Mouse (Mus musculus) skeletal muscle tissue, adult 2 months (tissue): Measurements from ENCODE around the gene Slc28a1.
"Not testable (repeated sequence)": the region's sequence is repeated elsewhere in the genome, so short reads cannot be mapped to it uniquely, and the experiment has no call there.

Experiments used
- DNase-seq: peaks from one replicate; pipeline ENCODE4 v3.0.0-alpha.2; 2012; ENCODE audit warnings: low read depth, low spot score

The Slc28a1 gene

DNA sequence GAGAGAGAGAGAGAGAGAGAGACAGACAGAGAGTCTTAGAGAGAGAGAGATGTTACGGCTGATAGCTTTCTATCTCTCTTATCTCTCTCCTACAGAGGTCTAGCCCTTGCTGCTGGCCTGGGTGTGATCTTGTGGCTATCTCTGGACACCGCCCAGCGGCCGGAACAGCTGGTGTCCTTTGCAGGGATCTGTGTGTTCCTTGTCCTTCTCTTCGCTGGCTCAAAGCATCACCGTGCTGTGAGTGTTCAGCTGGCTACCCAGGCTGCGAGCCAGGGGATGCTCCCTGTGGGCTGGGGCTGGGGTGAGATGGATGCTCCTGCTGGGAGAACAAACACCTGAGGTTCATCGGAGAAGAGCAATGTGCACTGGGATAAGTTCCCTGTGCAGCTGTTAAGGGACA, 10.2 kb downstream of the Slc28a1 start:
- peak; percentile 89 for DNase-seq

DNA sequence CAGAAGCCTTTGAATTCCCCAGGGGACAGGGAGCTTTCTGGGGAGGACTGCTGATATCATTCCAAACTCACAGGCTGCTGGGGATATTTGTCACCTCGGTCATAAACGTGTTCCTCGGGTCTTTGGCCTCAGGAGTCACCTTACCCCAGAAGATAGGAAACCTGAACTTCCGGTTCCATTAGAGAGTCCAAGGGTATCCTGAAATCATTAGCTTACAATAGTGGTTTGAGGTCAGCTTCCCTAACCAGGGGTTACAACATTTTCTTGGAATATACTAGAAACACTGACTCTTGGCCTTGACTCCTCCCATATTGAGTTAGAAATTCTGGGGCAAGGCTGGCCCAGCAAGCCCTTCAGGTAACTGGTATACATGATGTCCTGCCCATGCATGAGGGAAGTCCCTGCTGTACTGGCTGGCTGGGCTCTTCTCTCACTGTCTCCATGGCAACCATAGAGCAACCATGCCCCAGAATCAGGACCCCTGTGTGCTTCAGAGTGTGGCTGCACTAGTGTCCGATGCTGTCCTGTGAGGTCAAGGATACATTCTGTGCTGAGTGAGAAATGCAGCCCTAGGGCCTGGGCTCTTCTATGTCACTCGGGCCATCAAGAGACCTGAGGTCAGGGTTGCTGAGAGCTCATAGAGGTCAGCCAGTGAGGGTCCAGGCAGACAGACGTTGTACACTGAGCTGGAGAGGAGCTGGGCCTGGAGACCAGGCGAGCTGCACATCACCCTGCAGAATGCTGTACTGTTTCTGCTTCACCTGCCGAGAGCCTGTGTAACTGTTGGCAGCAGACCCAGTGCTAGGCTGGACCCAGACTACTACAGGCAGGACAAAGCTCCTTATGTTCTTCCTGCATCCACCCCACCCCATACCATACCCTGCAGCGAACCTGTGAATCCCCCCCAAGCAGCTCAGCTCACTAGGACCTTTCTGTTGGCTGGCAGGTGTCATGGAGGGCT, 10.9 kb downstream of the Slc28a1 start:
- no peak for DNase-seq

DNA sequence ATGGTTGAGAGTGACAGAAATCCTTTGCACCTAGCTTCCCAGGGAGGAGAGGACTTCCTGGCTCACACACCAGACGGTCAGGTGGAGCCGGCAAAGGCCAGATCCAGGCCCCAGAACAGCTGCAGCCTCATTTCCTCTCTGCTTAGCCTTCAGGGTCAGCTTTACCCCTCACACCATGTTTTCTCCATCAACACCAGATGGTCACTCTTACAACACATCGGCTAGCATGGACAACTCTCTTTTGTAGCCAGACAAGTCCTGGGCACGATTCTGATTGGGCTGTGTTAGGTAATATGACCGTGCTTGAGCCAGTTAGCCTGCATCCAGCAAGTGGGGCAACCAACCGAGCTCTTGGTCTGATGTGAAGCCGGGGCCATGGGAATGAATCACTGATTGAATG, 17.3 kb downstream of the Slc28a1 start:
- peak; percentile 75 for DNase-seq

DNA sequence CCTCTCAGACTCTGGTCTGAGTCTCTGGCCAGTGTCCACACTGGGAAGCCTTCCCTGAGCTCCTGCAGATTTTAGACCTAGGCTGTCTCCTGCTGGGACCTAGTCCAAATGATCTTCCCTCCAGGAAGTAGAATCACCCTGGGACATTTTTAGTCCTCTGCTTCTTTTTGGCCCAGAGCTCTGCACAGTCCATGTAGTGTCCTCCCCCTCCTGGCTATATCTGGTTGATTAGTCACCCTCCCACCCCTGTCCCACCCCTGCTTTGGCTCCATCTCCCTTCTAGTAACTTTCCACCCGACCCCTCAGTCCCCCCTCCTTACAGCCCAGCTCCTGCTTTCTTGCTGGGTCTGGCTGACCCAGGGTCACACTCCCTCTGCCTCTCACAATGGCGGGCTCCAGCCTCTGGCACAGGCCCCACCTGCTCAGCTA, 18.3 kb downstream of the Slc28a1 start:
- peak; percentile 89 for DNase-seq

DNA sequence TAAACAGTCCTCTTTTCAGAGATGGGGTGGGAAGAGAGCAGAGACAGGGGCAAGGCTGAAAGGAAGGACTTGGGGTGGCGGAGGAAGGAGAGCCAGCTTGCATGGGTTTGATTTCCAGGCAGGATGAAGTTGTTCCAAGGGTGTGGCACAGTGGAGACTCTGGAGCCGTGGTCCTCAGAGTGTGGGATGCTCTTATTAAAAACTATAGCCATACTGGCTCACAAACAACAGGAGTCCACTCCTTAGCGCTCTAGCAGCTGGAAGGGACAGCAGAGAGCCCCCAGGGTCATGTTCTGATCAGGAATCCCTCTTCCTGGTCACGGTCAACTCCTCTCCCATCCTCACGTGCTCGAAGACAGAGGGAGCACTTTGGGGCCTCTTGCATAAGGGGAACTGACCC, 18.8 kb downstream of the Slc28a1 start:
- peak; percentile 68 for DNase-seq

DNA sequence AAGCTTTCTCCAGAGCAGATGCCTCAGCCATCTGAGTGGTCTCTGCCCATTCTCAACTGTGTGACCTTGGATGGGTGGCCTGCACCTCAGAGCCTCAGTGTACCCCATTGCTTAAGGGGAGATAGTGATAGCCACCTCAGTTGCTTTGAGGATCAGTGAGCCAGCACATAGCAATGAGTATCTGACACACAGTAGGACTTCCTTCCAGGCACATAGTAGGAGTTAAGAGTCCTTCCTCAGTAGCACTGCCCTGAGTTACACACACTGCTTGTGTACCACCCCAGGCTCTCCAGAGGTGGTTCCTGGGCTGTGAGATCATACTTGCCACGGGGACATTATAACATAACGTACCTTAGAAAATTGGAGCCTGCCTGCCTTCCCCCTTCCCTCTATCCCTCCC, 19.3 kb downstream of the Slc28a1 start:
- DNase-seq, result no peak

DNA sequence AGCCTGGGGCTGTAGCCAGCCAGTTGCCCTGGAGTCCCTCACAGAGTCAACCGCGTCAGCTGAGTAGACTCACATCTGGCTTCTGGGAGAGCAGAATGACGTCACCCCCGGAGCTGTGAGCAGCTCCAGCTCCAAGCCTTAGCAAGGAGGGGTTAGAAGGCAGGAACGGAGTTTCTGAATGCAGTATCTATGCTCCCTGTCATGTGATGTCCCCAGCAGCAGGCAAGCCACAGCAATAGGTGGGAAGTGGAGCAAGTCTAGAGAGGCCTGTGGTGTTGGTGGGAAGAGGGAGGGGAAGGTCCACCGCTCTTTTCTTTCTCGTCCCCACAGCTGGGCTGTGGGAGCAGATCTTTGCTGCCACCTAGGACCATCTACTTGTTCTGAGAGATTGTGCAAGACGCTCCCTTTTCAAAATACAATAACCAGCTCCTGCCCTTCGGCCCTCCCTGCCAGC, 20.0 kb downstream of the Slc28a1 start:
- DNase-seq, result peak; percentile 90

DNA sequence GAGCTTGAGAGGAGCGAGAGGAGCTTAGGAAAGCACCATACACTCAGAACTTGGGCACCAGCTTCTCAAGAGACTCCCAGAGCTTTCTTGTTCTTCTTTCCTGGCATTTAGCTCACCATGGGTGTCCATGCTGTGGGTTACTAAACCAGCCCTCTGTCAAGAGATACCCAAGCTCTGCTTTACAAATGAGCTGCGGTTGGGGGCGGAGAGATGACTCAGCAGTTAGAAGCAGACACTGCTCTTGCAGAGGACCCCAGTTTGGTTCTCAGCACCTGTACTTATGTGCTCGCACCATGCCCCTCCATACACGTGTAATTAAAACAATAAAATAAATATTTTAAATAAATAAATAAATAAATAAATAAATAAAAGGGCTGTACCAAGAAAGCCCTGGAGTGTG, 22.7 kb downstream of the Slc28a1 start:
- no peak for DNase-seq

DNA sequence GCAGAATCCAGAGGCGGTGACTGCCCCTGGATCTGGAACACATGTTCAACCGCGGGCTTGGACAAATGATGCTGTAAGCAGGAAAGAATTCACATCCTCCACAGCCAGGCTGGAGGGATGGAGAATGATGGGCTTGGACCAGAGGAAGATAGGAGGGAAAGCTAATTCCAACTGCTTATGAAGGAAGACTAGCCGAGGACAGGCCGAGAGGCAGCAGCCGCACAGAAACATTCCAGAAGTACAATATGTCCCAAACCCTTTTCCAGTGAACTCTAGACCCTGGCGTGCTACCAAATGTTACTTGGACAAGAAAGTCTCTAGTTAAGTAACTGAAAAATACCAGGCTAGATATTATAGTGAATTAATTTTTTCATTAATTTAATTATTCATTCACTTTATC, 24.5 kb downstream of the Slc28a1 start:
- DNase-seq, result peak; percentile 88

DNA sequence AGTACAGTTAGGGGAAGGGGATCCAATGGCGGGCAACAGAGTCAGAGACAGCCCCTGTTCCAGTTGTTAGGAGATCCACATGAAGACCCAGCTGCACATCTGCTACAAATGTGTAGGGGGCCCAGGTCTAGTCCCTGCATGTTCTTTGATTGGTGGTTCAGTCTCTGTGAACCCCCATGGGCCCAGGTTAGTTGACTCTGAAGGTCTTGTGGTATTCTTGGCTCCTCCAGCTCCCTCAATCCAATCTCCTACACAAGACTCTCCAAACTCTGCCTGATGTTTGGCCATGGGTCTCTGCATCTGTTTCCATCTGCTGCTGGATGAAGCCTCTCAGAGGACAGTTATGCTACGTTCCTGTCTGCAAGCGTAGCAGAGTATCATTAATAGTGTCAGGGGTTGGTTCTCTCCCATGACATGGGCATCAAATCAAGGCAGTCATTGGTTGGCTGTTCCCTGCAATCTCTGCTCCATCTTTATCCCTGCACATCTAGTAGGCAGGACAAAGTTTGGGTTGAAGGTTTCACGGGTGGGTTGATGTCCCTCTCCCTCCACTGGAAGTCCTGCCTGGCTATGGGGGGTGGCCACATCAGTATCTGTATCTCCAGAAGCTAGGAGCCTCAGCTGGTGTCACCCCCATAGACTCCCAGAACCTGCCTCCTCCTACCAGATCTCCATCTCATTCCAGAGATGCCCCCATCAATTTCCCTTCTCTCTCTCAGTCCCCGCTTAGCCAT, 25.2 kb downstream of the Slc28a1 start:
- DNase-seq, result no peak

DNA sequence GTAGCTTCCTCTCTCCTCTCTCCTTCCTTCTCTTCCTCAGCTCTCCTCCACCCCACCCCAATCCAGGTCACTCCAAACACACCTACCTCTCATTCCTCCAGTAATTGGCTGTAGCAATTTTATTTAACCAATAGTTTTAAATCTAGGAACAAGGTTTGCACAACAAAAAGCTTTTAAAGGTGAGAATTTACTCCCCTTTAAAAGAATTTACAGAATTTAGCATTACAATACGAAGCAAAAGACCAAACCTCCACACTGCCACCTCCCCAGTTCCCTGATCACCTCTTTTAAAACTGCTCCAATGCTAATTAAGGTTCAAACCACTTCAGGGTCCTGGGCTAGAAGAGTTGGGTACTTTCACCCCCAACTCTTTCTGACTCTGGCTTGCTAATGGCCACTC, 26.9 kb downstream of the Slc28a1 start:
- no peak for DNase-seq

DNA sequence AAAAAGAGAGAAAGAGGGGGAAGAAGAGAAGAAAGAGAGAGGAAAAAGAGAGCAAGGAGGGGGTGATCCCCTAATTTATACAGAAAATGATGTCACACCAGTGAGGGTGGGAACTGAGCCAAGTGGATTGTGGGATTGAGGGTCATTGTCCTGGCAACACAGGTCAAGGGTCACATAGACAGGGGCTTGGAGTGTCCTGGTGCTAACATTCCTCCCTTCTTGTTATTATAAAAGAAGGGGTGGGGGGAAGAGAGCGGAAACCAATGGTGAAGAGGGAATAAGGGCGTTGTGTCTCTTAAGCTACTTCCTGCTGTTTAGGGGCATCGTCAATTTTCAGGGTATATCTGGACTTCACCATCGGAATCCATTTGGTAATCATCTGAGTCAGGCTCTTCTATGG, 28.5 kb downstream of the Slc28a1 start:
- not testable (repeated sequence) for DNase-seq

DNA sequence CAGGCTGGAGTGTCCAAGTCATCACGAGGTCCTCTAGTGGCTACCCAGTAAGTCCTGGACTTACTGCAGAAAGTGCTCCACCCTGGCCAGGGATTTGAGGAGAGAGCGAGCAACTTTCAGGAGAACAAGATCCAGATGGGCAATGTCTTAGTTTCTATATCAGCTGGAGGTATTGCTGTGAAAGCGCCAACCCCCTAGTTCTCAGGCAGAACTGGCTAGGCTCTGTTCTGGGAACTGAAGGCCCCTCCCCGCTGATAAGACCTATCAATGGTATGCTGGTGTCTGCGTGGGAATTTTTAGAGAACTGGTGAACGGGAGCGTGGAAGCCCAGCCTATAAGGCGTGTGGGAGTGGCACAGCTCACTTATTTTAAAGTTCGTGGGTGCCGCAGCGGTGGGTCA, 35.2 kb downstream of the Slc28a1 start:
- DNase-seq, result no peak

DNA sequence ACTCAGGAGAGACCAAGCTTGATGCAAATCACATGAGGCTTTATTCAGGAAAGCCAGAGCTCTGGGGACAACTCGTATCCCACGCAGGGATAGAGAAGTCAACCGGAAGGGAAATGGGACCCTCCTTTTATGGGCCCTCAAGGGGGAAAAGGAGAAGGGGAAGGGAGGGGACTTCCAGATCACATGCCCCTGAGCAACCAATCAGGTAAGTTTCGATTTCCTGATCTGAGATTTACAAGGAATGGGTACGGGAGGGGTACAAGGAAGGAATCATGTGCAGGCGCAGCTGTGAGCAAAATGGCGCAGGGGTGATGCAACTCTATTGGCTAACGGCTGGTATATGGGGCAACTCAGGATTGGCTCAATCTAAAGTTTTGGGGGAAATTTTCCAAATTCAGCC, 36.6 kb downstream of the Slc28a1 start:
- no peak for DNase-seq

DNA sequence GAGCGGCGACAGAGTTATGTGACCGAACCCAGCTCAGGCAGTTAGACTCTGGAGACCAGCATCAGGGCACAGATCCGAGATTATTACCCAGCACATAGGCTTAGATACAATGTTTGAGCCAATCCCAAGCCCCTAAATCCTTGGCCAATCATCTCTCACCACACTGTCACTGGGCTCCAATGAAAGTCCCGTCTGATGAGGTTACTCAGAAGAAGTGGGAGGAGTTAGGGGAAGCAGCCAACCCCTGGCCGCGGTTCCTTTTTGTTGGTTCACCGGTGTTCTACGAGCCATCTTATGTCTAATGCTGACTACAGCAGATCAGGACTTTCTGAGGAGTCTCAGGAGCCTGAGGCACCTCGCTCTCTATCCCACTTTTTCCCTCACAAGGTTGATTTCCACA, 37.7 kb downstream of the Slc28a1 start:
- no peak for DNase-seq

DNA sequence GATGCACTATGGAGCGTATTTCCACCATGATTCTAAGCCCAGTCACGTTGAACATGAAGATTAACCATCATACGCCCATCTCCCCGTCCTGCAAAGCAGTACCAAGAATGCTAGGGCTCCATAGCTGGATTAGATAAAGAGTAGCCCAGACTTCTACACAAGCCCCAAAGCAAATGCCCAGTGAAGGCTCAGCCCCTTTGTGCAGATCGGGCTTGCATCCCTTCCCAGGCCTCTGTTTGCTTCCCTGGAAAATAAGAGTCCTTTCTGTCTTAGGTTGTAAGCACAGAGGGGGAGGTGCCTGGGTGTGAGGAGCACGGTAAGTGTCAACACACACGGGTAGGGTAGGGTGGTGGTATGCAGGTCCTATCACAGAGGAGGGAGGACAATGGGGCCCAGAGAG, 38.2 kb downstream of the Slc28a1 start:
- no peak for DNase-seq

DNA sequence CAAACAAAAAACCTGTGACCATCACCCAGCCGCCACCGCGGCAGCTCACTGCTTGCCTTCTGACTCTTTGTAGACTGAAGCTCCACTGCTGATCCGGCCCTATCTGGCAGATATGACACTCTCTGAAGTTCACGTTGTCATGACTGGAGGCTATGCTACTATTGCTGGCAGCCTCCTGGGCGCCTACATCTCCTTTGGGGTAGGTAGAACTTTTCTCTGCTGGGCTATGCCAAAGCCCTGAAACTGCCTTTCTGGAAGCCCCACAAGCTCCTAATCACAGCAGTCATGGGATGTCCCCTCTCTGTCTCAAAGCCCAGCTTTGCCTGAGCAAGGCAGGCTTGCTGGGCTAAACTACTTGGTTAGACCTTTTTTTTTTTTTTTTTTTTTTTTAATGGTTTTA, 38.7 kb downstream of the Slc28a1 start:
- no peak for DNase-seq

DNA sequence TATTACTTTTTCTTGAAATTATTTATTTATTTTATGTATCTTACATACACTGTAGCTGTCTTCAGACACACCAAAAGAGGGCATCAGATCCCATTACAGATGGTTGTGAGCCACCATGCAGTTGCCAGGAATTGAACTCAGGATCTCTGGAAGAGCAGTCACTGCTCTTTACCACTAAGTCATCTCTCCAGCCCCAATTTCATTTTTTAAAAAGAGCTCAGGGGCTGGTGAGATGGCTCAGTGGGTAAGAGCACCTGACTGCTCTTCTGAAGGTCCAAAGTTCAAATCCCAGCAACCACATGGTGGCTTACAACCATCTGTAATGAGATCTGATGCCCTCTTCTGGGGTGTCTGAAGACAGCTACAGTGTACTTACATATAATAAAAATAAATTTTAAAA, 39.6 kb downstream of the Slc28a1 start:
- DNase-seq, result not testable (repeated sequence)

DNA sequence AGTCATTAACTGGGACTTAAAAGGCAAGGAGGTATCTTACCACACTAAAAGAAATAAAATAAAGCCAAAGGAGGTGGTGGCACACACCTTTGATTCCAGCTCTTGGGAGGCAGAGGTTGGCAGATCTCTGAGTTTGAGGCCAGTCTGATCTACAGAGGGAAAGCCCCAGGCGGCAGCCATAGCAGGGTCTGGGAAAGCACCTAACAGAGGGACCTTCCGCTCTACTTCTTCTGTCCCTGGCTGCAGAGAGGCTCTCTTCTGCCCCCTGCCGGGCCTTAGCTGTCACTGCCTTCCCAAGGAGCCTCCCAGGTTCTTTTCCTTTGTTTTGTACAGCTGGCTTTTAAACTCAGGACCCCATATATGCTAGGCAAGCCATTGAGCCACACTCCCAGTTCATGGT, 40.4 kb downstream of the Slc28a1 start:
- peak; percentile 68 for DNase-seq

DNA sequence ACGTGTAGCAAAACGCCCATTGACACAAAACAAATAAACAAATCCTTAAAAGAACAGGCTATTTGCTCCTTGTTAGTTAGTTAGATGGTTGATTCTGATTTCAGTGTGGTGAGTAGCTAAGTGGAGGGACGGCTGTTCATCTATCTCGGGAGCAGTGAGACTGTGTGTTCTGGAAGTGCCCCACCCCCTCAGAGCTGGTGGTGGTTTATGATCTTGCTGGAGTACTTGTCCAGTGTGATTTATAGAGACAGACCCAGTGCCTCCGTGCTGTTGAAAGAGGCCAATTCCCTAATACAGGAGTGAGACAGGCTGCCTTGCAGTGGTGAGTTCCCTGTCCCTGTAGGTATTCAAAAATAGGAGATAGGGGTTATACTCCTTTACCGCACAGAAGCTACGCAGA, 44.3 kb downstream of the Slc28a1 start:
- DNase-seq, result no peak

DNA sequence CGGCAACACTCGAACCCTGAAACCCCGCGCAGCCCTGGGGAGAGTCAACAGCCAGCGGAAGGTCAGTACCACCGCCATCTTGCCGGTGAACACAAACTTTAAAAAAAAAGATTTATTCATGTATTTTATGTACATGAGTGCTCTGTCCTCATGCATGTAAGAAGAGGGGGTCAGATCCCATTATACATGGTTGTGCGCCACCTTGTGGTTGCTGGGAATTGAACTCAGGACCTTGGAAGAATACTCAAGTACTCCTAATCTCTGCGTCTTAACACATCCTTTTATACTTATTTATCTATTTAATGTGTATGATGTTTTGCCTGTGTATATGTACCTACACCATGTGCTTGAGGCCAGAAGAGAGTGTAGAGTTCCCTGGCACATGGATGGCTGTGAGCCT, 47.1 kb downstream of the Slc28a1 start:
- no peak for DNase-seq

DNA sequence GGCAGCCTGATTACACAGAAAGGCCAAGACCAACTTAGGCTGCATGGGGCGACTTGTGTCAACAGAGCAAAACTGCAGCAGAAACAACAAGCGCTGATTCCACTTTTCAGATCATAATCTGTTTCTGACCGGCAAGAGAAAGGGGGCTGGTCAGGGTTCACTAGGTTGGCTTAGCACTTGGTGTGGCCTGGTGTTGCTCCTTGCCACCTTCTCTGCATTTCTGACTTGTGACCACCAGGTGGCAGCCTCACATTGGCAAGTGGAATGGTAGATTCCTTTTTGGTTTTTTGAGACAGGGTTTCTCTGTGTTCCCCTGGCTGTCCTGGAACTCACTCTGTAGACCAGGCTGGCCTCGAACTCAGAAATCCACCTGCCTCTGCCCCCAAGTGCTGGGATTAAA, 47.7 kb downstream of the Slc28a1 start:
- peak; percentile 51 for DNase-seq

DNA sequence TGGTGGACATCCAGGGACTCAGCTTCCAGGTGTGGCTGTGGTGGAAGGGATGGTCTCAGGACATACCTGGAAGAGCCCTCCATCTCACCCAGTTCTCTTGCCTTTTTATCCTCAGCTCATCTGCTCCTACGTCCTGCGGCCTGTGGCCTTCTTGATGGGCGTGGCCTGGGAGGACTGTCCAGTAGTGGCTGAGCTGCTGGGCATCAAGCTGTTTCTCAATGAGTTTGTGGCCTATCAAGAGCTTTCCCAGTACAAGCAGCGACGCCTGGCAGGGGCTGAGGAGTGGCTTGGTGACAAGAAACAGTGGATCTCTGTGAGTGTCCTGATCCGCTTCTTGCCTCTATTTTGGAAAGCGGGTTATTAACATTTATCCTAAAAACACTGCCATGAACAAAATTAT, 49.8 kb downstream of the Slc28a1 start:
- DNase-seq, result no peak
